Mouse (Mus musculus): ENCODE measurements around the gene Chchd6.

DNA sequence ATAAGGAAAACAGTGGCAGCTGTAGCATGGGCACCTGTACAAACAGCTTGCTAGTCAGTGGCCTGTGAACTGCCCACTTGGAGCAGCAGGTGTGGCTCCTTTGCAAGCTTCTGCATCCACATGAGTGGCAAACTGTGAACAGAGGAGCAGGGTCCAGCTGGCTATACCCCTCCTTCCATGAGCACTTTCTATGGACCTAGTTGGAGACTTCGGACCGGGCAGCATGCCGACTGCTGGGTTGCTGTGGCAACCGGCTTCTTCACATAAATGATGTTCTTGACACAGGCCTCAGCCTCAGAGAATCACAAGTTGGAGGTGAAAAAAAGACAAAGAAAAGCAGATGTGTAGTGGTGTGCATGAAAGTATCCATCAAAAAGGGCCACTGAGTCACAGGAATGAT lies 154.8 kb downstream of the Chchd6 start:
- TF ChIP-seq CTCF (IDR thresholded peaks at IDR 0.05; ENCODE audit: insufficient read depth, low read length) (no peak), POLR2A (IDR thresholded peaks at IDR 0.05; ENCODE audit: borderline replicate concordance, extremely low read depth, low read depth, low read length) (no peak)
